Mouse (Mus musculus) adrenal gland (tissue): ENCODE measurements around the gene Cyp2b13.
"Not testable (repeated sequence)": the region's sequence is repeated elsewhere in the genome, so short reads cannot be mapped to it uniquely, and the experiment has no call there.

Source experiments
- intact Hi-C: fragments of 180-260 bp; cut with DNase I; formaldehyde crosslinking; loops from one replicate; pipeline ENCODE4 v1.15.1; 2025
- long read RNA-seq, 2 experiments: library from polyadenylated mRNA; unstranded; transcript quantifications; one replicate each; pipeline ENCODE4 v2.0.0; 2020; ENCODE audit warnings: borderline replicate concordance in 1 of 2; ENCODE audit not compliant: insufficient replicate concordance in 1 of 2

Cyp2b13 gene
- long read RNA-seq, experiment 1: 0 reads
- long read RNA-seq, experiment 2: 0 reads

DNA sequence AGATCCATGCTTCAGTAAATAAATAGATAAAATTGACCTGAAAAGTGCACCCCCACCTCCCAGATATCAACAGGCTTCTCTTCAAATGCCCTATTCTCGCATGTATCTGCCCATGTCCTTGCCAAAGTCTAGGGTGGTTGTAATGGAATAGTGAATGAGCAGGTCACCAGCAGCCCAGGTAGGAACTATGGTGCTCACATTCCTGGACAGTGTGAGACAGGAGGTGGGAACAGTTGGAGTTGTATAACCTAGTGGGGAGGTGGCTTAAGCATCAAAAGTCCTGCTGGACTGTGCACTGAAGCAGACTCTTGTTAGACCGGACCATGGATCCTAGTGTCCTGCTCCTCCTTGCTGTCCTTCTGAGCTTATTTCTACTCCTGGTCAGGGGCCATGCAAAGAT, at the start of gene Cyp2b13:
TSS of gene Cyp2b13 (plus strand) at position 301 of the 400 bp plus-strand sequence.
- intact Hi-C loops: not testable (repeated sequence)

DNA sequence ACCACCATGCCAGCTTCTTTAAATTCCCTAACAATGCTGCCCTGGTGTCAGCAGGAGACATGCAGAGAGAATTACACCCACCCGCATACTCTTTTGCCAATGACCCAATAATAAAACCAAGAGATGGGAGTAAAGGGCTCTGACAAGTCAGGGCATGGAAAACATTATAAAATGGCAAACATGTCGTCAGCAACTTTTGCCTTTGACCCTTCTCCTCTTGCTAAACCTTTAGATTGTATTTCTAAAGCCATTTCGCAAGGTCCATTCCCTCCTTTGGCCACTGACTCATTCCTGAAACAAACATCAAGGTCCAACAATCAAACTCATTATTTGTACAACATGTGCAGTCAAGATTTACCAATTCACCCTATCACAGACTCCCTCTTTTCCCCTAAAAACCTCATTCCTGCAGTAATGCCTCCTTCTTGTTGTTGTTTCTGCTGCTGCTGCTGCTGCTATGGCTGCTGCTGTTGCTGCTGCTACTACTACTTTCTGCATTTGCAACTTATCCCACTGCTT, 41.4 kb upstream of the Cyp2b13 start:
- intact Hi-C loops: not testable (repeated sequence)

DNA sequence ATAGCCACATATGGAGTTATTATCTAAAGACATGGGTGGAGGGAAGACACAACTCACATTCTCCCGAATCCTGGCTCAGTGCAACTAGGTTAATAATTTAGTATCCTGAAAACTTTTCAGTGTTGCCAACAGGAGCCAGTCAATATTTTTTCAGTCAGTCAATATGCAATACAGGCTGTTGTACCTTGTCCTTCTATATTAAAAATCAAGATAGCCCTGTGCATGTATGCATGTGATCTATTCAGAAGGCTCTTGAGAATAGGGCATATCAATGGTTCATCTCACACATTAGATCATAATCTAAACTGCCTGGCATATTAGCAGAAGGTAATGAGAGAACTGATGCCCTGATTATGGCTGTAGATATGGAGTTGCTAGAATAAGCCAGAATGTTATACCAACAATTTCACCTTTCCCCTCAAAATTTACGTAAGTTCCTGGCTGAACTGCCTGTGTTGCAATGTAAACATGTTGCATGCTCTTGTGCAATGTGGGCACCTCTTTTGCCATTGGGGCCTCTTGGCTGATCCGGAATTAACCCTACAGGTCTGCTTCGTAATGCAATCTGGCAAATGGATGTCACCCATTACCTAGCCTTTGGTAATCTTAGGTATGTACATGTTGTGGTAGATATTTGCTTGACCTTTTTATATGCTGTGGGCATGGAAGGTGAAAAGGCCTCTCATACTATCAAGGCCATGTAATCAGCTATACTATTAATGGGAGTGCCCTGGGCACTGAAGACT, 6.2 kb upstream of the Cyp2b13 start:
- intact Hi-C loops: not testable (repeated sequence)

DNA sequence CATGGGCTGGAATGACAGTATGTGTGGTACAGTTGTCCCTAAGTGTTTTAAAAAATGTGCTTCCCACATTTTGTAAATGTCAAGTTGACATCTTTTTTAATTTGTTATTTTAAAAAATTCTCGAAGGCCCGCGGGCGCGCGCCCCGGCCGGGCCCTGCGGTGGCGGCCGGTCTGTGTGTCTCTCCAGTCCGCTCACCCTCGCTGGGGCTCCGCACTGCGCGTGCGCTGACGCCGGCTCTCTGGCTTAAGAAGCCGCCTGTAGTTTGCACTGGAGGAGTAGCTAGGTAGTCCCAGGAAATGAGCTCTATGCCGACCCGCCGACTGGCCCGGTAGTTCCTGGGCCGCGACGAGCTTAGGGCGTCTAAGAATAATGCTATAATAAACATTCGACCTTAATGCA, 10.4 kb downstream of the Cyp2b13 start:
- intact Hi-C loops: not testable (repeated sequence)

DNA sequence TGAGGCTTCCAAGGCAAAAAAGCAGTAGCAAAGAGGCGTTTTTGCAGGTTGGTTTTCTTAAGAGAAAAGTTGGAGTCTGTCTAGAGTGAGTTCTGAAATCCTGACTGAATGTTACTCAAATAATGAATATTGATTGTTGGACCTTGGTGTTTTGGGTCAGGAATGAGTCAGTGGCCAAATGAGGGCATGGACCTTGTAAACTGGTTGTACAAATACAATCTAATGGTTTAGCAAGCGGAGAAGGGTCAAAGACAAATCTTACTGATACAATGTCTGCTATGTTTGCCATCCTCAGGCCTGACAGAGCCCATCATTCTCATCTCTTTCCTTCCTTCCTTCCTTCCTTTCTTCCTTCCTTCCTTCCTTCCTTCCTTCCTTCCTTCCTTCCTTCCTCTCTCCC, 21.3 kb downstream of the Cyp2b13 start:
- intact Hi-C loops: loop anchor here (2.0 kb wide), 1 partner anchor 100 kb away; no protein-coding TSS in a partner anchor

DNA sequence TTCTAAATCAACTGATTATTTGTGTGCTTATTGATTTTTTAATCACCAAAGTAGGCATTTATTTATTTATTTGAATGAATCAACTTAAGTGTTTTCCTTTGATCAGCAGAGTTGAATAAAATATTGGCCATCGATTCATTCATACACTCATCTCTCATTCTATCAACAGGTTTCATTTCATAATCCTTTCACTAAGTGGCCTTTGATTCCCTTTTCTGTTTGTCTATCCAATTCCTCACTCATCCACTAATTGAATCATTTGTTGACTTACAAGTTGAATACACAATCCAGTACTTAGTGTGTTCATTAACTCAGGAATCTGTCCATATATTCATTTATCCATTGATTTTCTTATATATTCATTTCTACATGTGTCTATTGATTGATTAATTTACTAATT, 26.1 kb downstream of the Cyp2b13 start:
- intact Hi-C loops: no loop called here

DNA sequence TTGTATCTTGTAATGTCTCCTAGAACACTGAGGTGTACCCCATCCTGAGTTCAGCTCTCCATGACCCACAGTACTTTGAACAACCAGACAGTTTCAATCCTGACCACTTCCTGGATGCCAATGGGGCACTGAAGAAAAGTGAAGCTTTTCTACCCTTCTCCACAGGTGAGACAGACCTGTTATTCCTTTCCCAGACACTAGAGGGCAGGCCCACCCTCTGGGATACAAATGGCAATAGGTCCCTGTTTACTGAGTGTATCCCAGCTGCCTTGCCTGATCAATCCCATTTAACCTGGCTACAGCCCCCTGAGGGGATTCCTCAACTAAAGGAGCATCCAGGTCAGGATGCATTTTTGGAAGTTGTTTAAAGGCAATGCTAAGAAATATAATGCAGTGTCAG, 27.3 kb downstream of the Cyp2b13 start:
- intact Hi-C loops: not testable (repeated sequence)

DNA sequence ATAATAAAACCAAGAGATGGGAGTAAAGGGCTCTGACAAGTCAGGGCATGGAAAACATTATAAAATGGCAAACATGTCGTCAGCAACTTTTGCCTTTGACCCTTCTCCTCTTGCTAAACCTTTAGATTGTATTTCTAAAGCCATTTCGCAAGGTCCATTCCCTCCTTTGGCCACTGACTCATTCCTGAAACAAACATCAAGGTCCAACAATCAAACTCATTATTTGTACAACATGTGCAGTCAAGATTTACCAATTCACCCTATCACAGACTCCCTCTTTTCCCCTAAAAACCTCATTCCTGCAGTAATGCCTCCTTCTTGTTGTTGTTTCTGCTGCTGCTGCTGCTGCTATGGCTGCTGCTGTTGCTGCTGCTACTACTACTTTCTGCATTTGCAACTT, 78.3 kb downstream of the Cyp2b13 start:
- intact Hi-C loops: not testable (repeated sequence)

DNA sequence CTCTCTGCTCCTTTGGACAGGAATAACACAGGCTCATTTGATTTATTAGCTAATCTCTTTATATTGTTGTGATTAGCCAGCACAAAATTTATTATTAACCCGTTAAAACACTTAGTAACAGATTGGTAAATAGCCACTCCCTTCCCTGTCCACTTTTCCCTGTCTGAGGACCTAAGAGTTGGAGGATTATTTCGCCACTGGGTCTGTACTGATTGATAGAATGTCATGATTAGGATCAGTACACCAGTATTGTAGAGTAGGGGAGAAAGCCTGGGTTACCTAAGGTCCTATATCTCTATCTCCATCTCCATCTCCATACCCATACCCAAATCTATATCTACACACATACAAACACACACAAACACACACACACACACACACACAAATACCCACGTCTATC, 82.4 kb downstream of the Cyp2b13 start:
- intact Hi-C loops: not testable (repeated sequence)
